Mouse (Mus musculus) thymus, postnatal 36 days (tissue): Measurements from ENCODE around the gene Rpl11.
"Not testable (repeated sequence)": the region's sequence is repeated elsewhere in the genome, so short reads cannot be mapped to it uniquely, and the experiment has no call there.

Source experiments
- DNase-seq, 2 experiments: peaks; one replicate each; pipeline ENCODE4 v3.0.0; 2022; ENCODE audit warnings: mixed read lengths in 2 of 2

Rpl11 gene

DNA sequence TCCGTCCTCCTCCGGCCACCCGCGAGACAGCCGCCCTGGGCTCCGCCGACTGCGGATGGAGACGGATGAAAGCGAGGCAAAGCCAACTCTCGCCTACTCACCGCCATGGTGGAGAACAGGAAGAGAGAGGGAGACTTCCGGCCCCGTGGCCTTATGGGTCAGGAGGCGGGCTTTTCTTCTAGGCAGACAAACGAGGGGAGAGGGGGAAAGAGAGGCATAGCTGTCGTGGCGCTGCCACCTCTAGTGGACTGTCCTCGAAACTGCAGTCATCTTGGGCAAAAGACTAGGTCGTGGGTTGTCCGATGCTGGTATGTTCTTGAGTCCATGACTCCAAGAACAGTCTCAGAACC lies at the start of gene Rpl11:
TSS of gene Rpl11 (minus strand) at position 182 of the 350 bp plus-strand sequence.
- DNase-seq, result peak; percentile 89 to 91

DNA sequence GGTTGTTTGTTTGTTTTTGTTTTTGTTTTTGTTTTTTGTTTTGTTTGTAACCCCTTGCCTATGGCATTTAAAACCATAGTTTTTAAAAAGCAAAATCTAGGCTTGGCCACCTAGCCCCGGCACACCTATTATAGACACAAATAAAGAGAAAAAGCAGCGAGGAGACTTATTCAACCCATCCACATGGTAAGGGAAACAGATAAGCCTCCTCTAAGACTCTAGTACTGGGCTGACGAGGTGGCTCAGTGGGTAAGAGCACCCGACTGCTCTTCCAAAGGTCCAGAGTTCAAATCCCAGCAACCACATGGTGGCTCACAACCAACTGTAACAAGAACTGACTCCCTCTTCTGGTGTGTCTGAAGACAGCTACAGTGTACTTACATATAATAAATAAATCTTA lies 48.5 kb upstream of the Rpl11 start:
- DNase-seq, result not testable (repeated sequence)

GRCm38 (mm10) chr4:136100396-136101070 lies 47.3 kb upstream of the Rpl11 start:
- DNase-seq, result peak; percentile 54 to 64

DNA sequence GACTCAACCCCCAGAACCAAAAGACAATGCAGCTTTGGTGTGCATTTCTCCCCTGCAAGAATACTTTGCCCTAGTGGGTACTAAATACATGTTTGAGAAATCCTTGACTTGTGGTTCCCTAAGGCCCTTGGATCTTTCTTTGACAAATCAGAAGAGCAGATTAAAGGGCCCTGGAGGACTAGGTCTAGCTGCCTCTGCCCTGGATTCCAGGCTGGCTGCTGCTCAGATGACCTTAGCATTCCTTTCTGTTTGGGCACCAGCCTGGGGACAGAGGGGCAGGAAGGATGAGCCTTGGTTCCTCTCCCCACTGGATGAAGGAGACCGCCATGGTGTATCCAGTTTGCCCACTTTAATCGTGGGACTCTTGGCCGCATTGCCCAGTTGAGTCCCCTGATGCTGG lies 45.2 kb upstream of the Rpl11 start:
- no peak for DNase-seq

DNA sequence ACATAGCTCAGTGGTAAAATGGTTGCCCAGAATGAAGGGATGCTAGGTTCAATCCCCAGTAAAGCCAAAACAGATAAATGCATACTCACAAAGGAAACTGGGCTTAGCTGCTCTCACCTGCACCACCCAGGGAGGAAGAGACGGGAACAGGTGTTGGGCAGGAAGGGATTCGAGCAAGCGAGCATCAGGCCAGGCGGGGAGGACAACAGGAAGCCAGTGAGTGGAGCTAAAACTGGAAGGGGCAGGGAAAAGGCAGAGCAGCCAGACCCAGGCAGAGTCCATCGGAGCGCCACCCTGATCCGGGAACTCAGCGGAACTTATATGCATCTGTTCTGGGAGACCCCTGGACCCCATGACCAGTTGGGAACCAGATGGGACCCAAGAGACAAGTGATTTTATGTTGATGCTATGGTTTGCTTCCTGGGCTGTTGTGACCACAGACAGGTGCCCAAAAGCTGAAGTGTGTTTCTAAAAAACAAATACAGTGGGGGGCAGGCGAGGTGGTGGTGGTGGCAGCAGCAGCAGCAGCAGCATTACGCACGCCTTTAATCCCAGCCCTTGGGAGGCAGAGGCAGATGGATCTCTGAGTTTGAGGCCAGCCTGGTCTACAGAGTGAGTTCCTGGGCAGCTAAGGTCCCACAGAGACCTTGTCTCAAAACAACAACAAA lies 43.4 kb upstream of the Rpl11 start:
- peak; percentile 51 to 62 for DNase-seq

- peak; percentile 67 to 82 for DNase-seq
Measured at GRCm38 (mm10) chr4:136095490-136096105, 42.4 kb upstream of the Rpl11 start.

GRCm38 (mm10) chr4:136094519-136095219 lies 41.4 kb upstream of the Rpl11 start:
- no peak for DNase-seq

DNA sequence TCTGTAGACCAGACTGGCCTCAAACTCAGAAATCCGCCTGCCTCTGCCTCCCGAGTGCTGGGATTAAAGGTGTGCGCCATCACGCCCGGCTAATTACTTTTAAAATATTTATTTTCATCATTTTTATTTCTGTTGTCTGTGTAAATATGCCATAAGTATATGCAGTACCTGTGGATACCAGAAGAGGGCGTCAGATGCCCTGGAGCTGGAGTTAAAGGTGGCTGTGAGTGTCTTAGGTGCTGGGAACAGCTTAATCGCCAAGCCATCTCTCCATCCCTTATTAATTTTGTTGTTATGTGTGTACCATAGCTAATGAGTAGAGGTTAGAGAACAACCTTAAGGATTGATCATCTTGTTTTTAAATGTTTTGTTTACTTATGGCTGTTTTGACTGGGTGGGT lies 39.3 kb upstream of the Rpl11 start:
- no peak for DNase-seq

DNA sequence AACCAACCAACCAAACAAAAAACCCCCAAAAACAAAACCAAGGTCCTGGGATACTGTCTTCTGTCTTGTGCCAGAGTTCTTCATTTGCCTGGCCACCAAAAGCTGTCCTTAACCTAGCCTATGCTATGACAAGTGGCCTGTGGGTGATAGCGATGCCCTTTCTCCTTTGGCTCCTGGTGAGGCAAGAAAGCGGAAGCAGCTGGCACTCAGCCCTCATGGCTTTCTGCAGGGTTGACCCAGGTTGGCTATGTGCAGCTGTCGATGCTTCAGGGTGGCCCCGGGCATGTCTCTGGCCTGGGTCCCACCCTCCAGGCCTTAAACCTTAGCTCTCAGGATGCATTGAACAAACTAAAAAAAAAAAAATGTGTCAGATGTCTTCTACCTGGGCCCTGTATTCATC lies 38.1 kb upstream of the Rpl11 start:
- peak in 1 of 2 experiments; percentile 49 for DNase-seq

- peak; percentile 58 to 65 for DNase-seq
Measured at GRCm38 (mm10) chr4:136089748-136090583, 36.7 kb upstream of the Rpl11 start.

- peak; percentile 88 to 94 for DNase-seq
Measured at GRCm38 (mm10) chr4:136088971-136089747, 35.9 kb upstream of the Rpl11 start.

DNA sequence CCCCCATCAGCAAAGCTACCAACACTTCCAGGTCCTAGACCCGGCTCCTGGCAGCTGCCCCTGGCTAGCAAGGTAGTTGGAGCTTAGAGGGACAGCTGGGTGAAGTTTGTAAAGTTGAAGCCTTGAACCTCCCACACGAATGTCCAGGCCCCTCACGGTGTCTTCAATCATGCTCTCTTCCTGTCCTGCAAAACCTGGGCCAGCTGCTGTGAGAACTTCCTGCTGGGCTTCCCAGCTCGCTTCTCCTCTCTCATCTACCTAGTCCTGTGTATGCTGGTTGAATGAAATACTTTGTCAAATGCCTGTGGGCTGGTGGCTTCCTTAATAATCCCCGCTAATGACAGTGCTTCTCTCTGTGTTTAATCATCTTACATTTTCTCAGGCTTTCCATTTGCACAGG lies 35.1 kb upstream of the Rpl11 start:
- DNase-seq, result peak in 1 of 2 experiments; percentile 54

DNA sequence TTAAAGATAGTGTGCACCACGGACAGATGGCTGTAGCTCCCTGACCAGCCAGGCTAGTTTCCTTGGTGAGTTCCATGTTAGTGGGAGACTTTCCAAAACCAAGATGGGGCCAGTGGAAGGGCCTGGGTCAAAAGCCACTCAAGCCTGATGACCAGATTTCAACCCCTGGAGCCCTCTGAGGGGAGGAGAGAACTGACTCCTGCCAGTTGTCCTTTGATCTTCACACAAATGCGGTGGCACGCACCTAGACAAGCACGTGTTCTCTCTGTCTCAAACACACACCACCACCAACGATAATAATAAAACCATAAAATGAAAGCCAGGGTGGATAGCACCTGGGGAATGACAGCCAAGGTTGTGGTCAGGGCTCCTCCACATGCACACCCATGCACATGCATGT lies 34.0 kb upstream of the Rpl11 start:
- DNase-seq, result peak in 1 of 2 experiments; percentile 50

DNA sequence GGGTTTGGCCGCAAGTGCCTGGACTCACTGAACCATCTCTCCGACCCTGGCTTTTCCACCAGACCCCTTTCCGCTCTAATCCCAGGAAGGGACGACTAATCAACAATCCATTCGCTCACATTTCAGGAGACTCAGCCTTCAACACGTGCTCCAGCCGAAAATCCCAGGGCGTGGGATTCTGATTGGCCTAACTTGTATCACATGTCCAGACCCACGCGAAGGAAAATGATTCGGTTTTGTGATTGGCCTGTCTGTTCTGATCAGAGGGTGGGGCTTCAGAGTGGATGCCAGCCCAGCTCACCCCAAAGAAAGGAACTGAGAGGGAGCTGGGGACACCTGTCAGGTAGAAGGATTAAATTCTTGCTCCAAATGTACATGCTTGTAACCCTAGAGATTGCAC lies 31.6 kb upstream of the Rpl11 start:
- no peak for DNase-seq

DNA sequence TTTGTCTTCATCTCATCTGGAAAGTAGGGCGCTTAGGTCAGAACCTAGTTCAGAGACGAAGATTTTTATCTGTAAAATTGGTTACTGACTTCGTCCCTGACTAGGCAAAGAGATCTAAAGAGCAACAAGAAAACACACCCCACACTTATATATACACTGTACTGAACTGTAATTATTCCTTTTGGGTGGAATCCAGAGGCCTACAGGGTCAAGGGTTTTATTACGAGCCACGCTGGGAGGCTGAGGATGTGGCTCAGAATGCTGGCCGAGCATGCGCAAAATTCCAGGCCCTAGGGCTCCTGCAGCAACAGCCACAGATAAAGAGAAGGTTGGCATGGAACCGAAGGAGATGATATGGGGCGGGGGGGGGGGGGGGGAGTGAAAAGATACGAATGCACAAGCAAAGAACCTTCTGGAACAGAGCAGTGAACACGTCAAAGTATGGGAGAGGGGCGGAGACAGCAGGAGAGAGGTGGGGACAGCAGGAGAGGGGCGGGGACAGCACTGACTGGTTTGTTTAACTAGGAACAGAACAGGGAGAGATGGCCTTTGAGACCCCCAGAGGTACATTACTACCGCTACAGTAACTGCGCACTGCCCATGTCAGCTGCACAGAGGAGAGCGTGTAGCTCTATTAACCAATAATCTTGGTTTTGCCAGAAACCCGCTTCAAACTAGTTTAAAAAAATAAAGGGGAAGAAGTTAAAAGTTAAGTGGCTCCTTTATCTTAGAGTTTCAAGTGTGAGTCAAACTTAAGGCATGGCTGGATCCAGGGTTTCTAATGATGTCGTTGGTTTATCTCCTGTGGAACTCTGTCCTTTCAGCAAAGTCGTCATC lies 30.3 kb upstream of the Rpl11 start:
- peak in 1 of 2 experiments; percentile 53 for DNase-seq

GRCm38 (mm10) chr4:136081729-136082128 lies 28.5 kb upstream of the Rpl11 start:
- peak; percentile 87 to 93 for DNase-seq

DNA sequence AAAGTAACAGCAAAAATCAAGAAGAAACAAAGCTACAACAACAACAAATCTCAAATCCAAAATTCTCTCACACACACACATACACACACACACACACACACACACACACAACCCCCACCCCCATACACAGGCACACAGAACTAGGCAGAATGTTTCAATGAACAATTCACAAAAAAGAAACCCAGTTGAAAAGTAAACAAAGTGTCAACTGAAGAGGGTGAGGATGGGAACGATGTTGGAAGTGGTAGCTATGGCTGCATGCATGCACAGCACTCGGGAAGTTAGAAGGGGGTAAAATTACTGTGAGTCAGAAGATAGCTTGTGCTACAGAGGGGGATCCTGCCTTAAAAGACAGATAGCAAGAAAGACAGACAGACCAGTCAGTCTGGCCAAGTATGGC lies 25.4 kb upstream of the Rpl11 start:
- DNase-seq, result no peak

GRCm38 (mm10) chr4:136076776-136077538 lies 23.7 kb upstream of the Rpl11 start:
- no peak for DNase-seq

DNA sequence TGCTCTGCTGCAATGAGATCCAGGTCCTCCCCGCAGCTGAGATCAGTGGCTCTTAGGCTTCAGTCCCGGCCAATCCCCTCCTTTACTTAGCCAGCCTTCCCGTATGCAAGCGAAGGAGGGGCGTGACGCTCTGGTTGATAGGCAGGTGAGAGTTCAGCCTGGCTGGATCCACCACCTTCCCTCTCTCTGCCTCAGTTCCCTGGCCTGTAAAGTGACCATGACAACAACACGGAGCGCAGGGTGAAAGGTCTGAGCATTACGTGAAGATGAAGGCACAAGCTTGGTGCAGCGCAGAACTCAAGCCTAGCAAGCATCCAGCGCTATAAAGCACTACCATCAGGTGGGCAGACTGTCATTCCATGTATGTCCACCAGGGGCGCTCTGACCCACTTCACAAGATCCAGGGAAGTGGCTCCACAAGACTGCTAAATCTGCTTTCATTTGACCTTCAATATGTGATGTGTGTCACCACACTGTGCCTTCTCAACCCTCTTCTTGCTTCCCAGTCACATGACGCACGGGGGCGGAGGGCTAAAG lies 18.0 kb upstream of the Rpl11 start:
- peak; percentile 87 to 88 for DNase-seq

GRCm38 (mm10) chr4:136070592-136070991 lies 17.4 kb upstream of the Rpl11 start:
- no peak for DNase-seq
